Mouse (Mus musculus) mesoderm, embryonic 11.5 days (tissue): Measurements from ENCODE around the gene Nlrp6.
"Not testable (repeated sequence)": the region's sequence is repeated elsewhere in the genome, so short reads cannot be mapped to it uniquely, and the experiment has no call there.

Source experiments
- DNase-seq: peaks from one replicate; pipeline ENCODE4 v3.0.0-alpha.2; 2012; ENCODE audit warnings: low read depth, low spot score

Nlrp6 gene

GRCm38 (mm10) chr7:140949824-140950530 is 29.3 kb downstream of the Nlrp6 start, which contains the start of gene Ifitm5:
Gene Ifitm5 (minus strand): TSS chr7:140950291.
- no peak for DNase-seq

DNA sequence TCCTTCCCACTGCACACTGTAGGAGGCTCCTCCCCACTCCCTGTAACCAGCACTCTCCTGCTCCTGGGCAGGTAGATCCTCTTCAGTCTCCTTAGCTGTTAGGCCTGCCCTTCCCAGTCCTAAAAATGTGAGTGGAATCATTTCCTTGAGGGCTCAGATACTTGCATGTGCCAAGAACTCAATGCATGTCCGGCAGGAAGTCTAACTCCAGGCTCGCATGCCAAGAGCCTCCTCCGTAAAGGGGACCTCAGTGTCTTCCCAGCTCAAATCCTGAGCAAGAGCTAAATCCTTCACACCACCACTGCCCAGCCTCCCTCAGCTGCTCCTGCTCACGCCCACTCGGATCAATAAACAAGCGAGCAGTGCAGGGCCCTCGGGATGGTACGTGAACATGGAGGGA is 30.3 kb downstream of the Nlrp6 start:
- DNase-seq = no peak

DNA sequence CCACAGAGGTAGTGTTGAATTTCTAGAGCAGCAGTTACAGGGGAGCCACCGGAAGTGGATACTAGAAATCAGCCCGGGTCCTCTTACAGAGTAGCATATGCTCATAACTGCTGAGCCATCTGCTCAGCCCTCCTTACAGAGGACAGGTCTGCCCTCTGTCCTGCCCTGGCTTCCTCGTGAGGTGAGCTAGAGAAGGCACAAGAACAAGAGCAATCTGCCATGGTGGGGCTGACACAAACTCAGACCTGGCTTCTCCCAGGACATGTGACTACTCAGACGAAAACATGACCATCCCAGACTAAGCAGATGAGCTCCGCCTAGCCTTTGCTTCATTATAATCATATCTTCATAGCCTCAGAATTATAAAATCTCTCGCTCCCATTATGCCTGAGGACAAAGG is 31.1 kb downstream of the Nlrp6 start:
- DNase-seq = no peak

GRCm38 (mm10) chr7:140952441-140952840 is 31.7 kb downstream of the Nlrp6 start:
- DNase-seq = no peak

- no peak for DNase-seq
Measured at GRCm38 (mm10) chr7:140953133-140953532, 32.4 kb downstream of the Nlrp6 start.

DNA sequence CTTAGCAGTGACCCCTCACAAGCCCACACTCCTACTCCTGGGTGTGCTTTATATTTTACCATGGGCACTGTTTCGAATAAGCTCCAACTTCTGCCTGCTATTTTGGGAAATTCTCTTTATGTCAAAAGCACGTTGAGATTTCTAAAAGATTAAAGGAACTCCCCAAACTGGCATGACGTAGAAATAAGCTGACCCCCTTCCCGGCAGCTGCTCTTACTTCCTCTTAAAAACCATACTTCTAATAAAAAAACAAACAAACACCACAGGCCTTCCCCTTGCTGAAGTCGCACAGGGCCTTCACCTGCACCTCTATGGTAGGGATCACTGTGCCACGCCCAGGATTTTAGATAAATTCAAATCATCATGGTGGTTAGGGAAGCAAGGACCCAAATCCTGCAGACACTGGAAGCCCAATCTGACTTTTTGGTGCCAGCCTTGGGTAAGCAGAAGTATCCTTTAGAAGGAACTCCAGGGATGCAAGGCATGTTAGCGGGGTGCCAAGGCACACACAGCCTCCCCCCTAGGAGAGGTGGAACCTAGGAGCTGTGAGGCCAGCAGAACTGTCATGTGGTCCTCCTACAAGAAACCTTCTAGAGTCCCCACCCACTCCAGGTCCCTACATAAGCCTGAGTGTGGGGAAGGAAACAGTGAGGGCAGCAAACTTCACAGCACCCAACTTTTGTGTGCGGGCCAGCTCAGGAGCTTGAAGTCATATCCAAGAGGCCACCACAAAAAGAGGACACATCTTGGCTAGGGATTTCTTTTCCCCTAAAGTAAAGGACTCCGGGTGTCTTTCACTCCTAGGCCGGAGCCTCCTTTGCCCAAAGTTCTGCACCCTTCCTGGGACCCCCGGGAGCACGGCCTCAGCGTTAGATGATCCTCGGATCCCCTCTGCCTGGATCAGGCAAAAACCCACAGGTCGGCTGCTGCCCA is 33.4 kb downstream of the Nlrp6 start:
- no peak for DNase-seq

DNA sequence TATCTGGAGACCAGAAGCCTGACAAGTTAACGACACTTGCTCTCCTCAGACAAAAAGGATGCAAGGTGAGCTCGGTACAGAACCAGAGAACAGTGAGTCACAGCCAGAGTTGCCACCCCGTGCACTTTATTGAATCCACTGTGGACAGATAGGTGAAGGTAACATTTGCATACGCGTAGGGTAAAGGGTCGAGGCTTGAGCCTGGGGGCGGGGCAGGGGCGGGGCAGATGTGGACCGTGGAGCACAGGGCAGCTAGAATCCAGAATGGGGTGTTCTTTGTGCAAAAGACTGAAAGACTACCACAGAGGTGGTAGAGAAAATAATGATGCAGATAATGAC is 34.0 kb downstream of the Nlrp6 start:
- DNase-seq = no peak

DNA sequence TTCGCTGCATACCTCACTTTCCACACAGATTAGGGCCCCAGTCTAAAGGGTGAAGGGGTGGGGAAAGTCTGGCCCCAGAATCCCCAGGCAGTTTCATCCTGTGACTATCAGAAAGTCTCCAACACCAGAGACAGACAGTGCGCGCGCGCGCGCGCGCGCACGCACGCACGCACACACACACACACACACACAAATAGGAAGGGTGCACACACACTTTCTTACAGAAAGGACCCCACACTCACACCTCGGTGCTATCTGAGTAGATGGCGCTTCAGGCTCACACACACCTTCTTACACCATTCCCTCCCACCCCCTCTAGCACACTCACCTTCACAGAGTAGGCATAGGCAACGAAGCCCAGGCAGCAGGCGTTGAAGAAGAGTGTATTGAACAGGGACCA is 34.6 kb downstream of the Nlrp6 start:
- DNase-seq = no peak

- DNase-seq = peak; percentile 84
Measured at GRCm38 (mm10) chr7:140955758-140956555, 35.3 kb downstream of the Nlrp6 start, which contains the start of the genes Gm45717 and Ifitm2. Gene Gm45717 (minus strand): TSS chr7:140955937. Gene Ifitm2 (minus strand): TSS chr7:140955987.

DNA sequence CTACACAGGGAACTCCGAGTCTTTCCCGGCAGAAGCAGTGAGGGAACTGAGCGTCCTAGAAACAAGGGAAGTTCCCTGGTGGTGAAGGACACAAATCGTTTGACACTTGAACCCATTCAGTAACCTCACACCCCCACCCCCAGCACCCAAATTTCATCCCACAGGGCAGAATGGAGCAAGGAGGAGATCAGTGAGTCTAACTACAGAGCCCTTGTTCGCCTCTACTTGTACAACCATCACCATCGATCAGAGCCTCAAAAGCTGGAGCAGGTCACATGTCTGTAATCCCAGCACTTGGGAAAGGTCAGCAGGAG is 35.8 kb downstream of the Nlrp6 start:
- no peak for DNase-seq

DNA sequence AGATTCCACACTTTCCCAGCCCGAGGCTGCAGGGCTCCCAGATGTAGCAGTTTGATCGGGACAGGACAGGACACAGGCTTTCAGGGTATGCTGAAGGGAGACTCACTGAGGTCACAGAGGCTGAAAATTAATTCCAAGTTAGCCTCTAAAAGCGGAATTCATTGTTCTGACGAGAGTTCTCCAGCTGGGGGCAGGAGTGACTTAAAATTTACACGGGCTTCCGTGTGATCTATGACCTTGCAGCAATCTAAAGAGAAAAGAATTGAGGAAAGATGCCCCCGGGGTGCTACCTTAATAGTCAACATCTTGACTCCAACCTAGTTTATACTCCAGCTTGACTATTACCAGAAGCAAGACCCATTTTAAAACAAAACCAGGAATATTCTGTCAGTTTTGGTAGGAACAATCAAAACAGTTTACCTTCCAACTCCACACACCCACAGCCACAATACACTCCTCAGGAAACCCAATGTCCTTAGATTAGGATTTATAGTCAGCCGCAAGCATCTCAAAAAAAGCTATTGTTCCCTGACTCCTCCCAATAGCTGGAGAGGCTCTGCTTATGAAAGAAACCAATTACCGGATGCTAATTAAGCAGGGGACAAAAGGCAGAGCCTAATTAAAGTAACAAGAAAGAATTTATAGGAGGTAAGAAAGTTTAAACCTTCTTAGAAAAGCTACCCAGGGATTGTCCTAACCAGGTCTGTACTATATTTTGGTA is 38.6 kb downstream of the Nlrp6 start:
- peak; percentile 64 for DNase-seq

DNA sequence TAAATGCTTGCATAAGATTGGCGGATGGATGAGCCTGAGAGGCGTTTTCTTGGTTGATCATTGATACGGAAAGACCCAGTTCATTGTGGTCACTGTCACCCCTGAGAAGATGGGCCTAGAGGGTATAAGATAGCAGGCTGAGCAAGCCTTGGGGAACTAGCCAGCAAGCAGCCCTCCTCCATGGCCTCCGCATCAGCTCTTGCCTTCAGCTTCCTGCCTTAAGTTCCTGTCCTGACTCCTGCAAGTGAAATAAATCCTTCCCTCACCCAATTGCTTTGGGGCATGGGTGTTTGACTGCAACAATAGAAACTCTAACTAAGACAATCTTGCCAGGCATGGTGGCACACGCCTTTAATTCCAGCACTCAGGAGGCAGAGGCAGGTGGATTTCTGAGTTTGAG is 39.3 kb downstream of the Nlrp6 start:
- no peak for DNase-seq

- no peak for DNase-seq
Measured at GRCm38 (mm10) chr7:140961416-140961815, 40.7 kb downstream of the Nlrp6 start.

DNA sequence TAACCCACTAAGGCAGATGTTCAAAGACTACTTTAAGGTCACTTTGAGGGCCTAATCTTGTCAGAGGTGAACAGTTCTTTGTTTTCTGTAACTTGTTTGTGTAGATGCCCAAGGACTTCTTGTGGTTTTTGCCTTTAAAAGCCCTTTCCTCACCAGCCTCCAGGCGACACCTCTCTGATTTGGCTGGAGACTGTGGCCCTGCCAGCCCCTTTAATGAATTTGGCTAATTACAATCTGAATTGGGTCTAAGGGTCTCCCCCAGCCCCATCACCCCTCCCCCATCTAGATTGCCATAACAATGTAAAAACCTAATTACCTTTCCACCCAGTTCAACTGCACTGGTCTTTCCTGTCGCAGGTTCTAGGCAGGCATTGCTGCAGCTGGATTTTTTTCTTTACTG is 42.0 kb downstream of the Nlrp6 start:
- no peak for DNase-seq

DNA sequence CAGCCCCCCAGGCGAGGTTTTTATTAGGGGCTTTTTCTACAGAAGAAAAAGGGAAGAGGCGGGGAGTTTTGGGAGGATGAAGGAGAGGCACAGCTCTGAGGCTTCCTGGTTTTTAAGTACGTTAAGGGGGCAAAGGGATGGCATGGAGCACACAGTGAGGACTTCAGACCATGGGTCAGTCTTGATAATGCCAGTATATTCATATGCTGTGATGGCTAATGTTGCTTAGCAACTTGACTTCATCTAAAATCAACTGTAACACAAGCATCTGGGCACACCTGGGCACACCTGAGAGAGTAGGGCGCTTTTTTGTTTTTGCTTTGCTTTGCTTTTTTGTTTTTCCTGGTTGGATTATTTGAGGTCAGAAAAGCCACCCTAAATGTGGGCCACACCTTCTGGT is 46.2 kb downstream of the Nlrp6 start, which contains the start of gene Ifitm1:
Gene Ifitm1, plus strand, starts transcription at position 301 of the 400 bp plus-strand sequence.
- DNase-seq = no peak

GRCm38 (mm10) chr7:140967862-140968591 is 47.3 kb downstream of the Nlrp6 start:
- DNase-seq = no peak

- not testable (repeated sequence) for DNase-seq
Measured at GRCm38 (mm10) chr7:140968710-140969109, 48.0 kb downstream of the Nlrp6 start.

DNA sequence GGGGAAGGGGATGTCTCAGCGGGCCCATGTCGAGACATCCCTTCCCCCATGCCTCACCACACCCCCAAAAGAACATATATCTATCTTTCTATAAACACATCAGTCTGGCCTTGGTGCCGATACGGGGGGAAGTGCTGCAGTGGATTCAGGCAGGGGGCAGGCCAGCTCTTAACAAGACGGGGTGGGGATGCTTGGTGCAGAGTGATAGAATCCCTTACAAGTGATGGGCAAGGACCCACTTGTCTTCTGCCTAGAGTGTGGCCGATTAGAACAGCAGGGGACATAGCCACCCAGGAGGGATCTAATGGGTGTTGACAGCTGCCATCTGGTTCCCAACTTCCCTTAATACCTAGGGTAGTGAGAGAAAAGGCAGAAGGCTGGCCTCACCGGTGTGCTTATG is 50.2 kb downstream of the Nlrp6 start:
- no peak for DNase-seq

- no peak for DNase-seq
Measured at GRCm38 (mm10) chr7:140971479-140972171, 50.9 kb downstream of the Nlrp6 start.
